Mouse (Mus musculus): ENCODE results near the gene Dnajc2. TPM values are rescaled to one million over a fixed set of nuclear protein-coding genes. Genes with fewer than 3 reads are reported as not detected.
A peak's percentile ranks its signal among the peaks of the same experiment; 100 is the strongest.

Dnajc2 gene
- polyA plus RNA-seq, 1 experiment = 21.3 TPM

DNA sequence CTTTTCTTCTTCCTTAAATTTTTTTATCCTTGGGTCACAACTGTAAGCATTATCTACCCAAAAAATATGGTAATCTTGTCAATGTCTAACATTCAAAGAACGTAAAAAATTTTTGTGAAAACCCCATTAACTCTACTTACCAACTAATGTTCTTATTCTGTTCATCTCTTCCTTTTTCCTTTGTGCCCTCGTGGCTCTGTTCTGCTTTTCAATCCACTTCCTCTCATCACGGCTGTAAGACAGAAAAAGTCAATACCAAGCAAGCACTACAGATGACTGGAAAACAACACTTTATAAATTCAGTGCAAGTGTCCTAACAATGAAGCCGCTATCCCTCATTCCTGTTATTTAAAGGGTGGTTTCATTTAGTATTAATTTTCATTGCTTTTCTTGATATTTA is 16.5 kb downstream of the Dnajc2 start:
- Histone ChIP-seq H3K4me1 (ENCODE audit: control insufficient read depth, insufficient read depth, low read length) (peaks cover 2% of the 10 kb centered on the region; the same call in 1 of the 2 replicates), H3K4me3 (ENCODE audit: insufficient read depth, low read length) (no peak overlapping the region), H3K27ac (ENCODE audit: insufficient read depth, low read length) (no peak overlapping the region)
- TF ChIP-seq CTCF (IDR thresholded peaks at IDR 0.05; ENCODE audit: extremely low read depth, insufficient read depth, low read length) = no peak
- TF ChIP-seq POLR2A (IDR thresholded peaks at IDR 0.05; ENCODE audit: extremely low read depth, insufficient read depth, low read length) = no peak

GRCm38 (mm10) chr5:21745966-21746365 is 39.1 kb downstream of the Dnajc2 start:
- Histone ChIP-seq H3K27ac (ENCODE audit: insufficient read depth, low read length) (no peak overlapping the region), H3K4me3 (ENCODE audit: insufficient read depth, low read length) (no peak overlapping the region), H3K4me1 (ENCODE audit: control insufficient read depth, insufficient read depth, low read length) (no peaks in the 10 kb centered on the region; the same call in 1 of the 2 replicates)
- no peak for TF ChIP-seq CTCF (IDR thresholded peaks at IDR 0.05; ENCODE audit: extremely low read depth, insufficient read depth, low read length)
- TF ChIP-seq POLR2A (IDR thresholded peaks at IDR 0.05; ENCODE audit: extremely low read depth, insufficient read depth, low read length) = no peak

DNA sequence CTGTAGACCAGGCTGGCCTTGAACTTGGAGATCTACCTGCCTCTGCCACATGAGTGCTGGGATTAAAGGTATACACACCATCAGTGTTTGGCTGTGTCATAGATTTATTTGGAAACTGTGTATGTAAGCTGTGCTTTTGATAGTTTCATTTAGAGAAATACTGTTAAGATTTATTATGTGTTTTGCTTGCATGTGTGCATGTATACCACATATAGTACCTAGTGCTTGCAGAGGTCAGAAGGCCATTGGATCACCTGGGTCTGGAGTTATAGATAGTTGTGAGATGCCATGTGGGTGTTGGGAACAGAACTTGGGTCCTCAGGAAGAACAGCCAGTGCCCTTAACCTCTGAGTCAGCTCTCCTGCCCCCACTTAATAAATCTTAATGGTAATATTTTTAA is 40.4 kb downstream of the Dnajc2 start:
- no peak for TF ChIP-seq CTCF (IDR thresholded peaks at IDR 0.05; ENCODE audit: extremely low read depth, insufficient read depth, low read length)
- TF ChIP-seq POLR2A (IDR thresholded peaks at IDR 0.05; ENCODE audit: extremely low read depth, insufficient read depth, low read length) = no peak
- Histone ChIP-seq H3K4me3 (ENCODE audit: insufficient read depth, low read length) (no peak overlapping the region), H3K4me1 (ENCODE audit: control insufficient read depth, insufficient read depth, low read length) (no peaks in the 10 kb centered on the region; the same call in 1 of the 2 replicates), H3K27ac (ENCODE audit: insufficient read depth, low read length) (no peak overlapping the region)

DNA sequence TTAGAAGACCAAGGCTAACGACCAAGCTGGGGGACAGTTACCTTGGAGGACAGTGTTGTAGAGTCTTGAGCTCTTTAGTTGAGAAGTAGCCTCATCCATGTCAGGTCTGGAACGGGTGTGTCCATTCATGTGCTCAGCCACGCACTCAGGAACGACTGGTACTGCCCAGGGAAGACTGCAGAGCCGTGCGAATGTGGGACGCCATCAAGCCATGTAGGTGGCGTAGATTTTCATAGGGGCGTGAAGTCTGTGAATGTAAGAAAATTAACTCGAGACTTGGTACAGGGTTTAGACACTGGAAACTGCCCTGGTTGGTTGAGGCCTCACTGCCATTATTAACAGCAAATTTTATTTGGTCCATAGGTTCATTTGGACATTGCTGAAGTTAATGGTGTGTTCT is 41.4 kb downstream of the Dnajc2 start:
- no peak for TF ChIP-seq CTCF (IDR thresholded peaks at IDR 0.05; ENCODE audit: extremely low read depth, insufficient read depth, low read length)
- no peak for TF ChIP-seq POLR2A (IDR thresholded peaks at IDR 0.05; ENCODE audit: extremely low read depth, insufficient read depth, low read length)
- Histone ChIP-seq H3K4me3 (ENCODE audit: insufficient read depth, low read length) (no peak overlapping the region), H3K27ac (ENCODE audit: insufficient read depth, low read length) (no peak overlapping the region), H3K4me1 (ENCODE audit: control insufficient read depth, insufficient read depth, low read length) (no peaks in the 10 kb centered on the region; the same call in 1 of the 2 replicates)

- Histone ChIP-seq H3K4me3 (ENCODE audit: insufficient read depth, low read length) (no peak overlapping the region), H3K4me1 (ENCODE audit: control insufficient read depth, insufficient read depth, low read length) (peaks cover 3% of the 10 kb centered on the region; the same call in 1 of the 2 replicates), H3K27ac (ENCODE audit: insufficient read depth, low read length) (no peak overlapping the region)
- TF ChIP-seq POLR2A (IDR thresholded peaks at IDR 0.05; ENCODE audit: extremely low read depth, insufficient read depth, low read length) = no peak
These were observed 45.2 kb downstream of the Dnajc2 start for GRCm38 (mm10) chr5:21739881-21740280.

GRCm38 (mm10) chr5:21739120-21739519 is 45.9 kb downstream of the Dnajc2 start:
- no peak overlapping the region for H3K27ac ChIP-seq (ENCODE audit: insufficient read depth, low read length)
- H3K4me1 ChIP-seq (ENCODE audit: control insufficient read depth, insufficient read depth, low read length) = peaks cover 3% of the 10 kb centered on the region; the same call in 1 of the 2 replicates
- TF ChIP-seq POLR2A (IDR thresholded peaks at IDR 0.05; ENCODE audit: extremely low read depth, insufficient read depth, low read length) (no peak), CTCF (IDR thresholded peaks at IDR 0.05; ENCODE audit: extremely low read depth, insufficient read depth, low read length) (no peak)
- H3K4me3 ChIP-seq (ENCODE audit: insufficient read depth, low read length) = no peak overlapping the region

GRCm38 (mm10) chr5:21737620-21738019 is 47.4 kb downstream of the Dnajc2 start:
- Histone ChIP-seq H3K4me3 (ENCODE audit: insufficient read depth, low read length) (peak overlapping the region; percentile 72), H3K4me1 (ENCODE audit: control insufficient read depth, insufficient read depth, low read length) (peaks cover 5% of the 10 kb centered on the region), H3K27ac (ENCODE audit: insufficient read depth, low read length) (no peak overlapping the region)
- TF ChIP-seq CTCF (IDR thresholded peaks at IDR 0.05; ENCODE audit: extremely low read depth, insufficient read depth, low read length) = no peak
- TF ChIP-seq POLR2A (IDR thresholded peaks at IDR 0.05; ENCODE audit: extremely low read depth, insufficient read depth, low read length) = no peak

DNA sequence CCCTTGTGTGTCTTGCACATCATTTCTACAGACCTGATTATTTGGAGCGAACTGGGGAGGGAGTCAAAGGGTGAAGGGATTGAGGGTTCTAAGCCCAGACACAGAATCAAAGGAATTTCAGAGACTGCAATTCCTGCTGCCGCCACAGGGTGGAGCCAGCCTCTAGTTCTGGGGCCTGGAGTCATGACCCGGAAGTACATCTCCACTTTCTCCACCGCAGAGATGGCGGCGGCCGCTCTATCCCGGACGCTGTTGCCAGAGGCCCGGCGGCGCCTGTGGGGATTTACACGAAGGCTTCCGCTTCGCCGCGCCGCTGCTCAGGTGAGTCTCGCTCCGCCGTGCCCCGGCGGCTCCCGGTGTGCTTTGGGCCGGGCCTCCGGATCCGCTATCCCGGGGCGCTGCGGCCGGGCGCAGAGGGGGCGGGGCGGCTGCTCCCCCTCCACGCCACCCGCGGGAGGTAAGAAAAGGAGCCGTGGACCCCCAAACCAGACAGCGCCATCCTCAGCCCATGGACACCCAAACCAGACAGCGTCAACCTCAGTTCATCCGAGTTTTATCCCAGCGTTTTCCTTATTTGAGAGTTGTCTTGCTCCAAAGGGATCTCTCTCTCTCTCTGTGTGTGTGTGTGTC is 48.0 kb downstream of the Dnajc2 start, which contains the start of gene Pmpcb:
Pmpcb (plus strand) TSS at position 186 of the 630 bp plus-strand sequence.
- TF ChIP-seq POLR2A (IDR thresholded peaks at IDR 0.05; ENCODE audit: extremely low read depth, insufficient read depth, low read length) (peak; percentile 56; the same call in 1 of the 2 replicates), CTCF (IDR thresholded peaks at IDR 0.05; ENCODE audit: extremely low read depth, insufficient read depth, low read length) (peak; percentile 82)
- H3K4me3 ChIP-seq (ENCODE audit: insufficient read depth, low read length) = peak within 1 kb of the TSS; percentile 72

DNA sequence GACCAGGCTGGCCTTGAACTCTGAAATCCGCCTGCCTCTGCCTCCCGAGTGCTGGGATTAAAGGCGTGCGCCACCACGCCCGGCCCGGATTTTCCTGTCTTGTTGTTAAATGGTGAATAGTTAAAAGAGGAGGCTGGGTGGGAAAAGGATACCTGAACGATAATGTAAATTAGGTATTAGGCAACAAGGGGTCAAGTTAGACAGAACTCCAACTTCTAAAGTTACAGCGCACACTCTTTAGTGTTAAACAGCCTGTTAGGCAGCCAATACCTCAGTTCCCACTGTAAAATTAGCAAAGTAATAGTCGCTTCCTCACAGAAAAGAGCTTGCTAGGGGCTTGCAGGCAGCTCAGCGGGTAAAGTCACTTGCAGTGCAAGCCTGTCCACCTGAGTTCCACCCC is 49.0 kb downstream of the Dnajc2 start:
- Histone ChIP-seq H3K4me3 (ENCODE audit: insufficient read depth, low read length) (no peak overlapping the region), H3K27ac (ENCODE audit: insufficient read depth, low read length) (no peak overlapping the region), H3K4me1 (ENCODE audit: control insufficient read depth, insufficient read depth, low read length) (peaks cover 5% of the 10 kb centered on the region)
- TF ChIP-seq CTCF (IDR thresholded peaks at IDR 0.05; ENCODE audit: extremely low read depth, insufficient read depth, low read length) = no peak
- no peak for TF ChIP-seq POLR2A (IDR thresholded peaks at IDR 0.05; ENCODE audit: extremely low read depth, insufficient read depth, low read length)

More for the DNA sequence above, 48.0 kb downstream of the Dnajc2 start, which contains the start of gene Pmpcb:
- H3K4me1 ChIP-seq (ENCODE audit: control insufficient read depth, insufficient read depth, low read length) = peaks cover 5% of the 10 kb centered on the region
- H3K27ac ChIP-seq (ENCODE audit: insufficient read depth, low read length) = no peak within 1 kb of the TSS

- H3K27ac ChIP-seq (ENCODE audit: insufficient read depth, low read length) = no peak overlapping the region
- peak overlapping the region; percentile 32 for H3K4me3 ChIP-seq (ENCODE audit: insufficient read depth, low read length)
- TF ChIP-seq CTCF (IDR thresholded peaks at IDR 0.05; ENCODE audit: extremely low read depth, insufficient read depth, low read length) = peak; percentile 80
- TF ChIP-seq POLR2A (IDR thresholded peaks at IDR 0.05; ENCODE audit: extremely low read depth, insufficient read depth, low read length) = 0 out of 2 replicates have a peak, but pooled peaks have one; percentile 23
- peaks cover 5% of the 10 kb centered on the region for H3K4me1 ChIP-seq (ENCODE audit: control insufficient read depth, insufficient read depth, low read length)
These were observed 49.5 kb downstream of the Dnajc2 start for GRCm38 (mm10) chr5:21735584-21735983.

All from cortical plate, adult 2 months (tissue).